Mouse (Mus musculus) cortical plate, adult 2 months (tissue): ENCODE results near the gene Map3k14.

Experiments used
- CTCF ChIP-seq: fragments of 200-500 bp; IDR thresholded peaks from 2 replicates; pipeline ENCODE4 v1.5.1; 2011; ENCODE audit warnings: mild to moderate bottlenecking, control low read depth, low read length; ENCODE audit not compliant: insufficient read depth; ENCODE audit errors: extremely low read depth
- POLR2A ChIP-seq: fragments of 200-500 bp; IDR thresholded peaks from 2 replicates; pipeline ENCODE4 v1.6.1; 2011; ENCODE audit warnings: mild to moderate bottlenecking, low read length, control low read depth; ENCODE audit not compliant: insufficient read depth; ENCODE audit errors: extremely low read depth

GRCm38 (mm10) chr11:103315379-103315778 is 48.1 kb upstream of the Map3k14 start:
- no peak for TF ChIP-seq POLR2A
- TF ChIP-seq CTCF = no peak
